Mouse (Mus musculus): ENCODE results near the gene Lcn11.

GRCm38 (mm10) chr2:25765269-25765668, 11.5 kb upstream of the Lcn11 start, which contains the start of gene Lcn3:
- TF ChIP-seq CTCF (IDR thresholded peaks at IDR 0.05 in 2 of 3, conservative IDR thresholded peaks at IDR 0.05 in 1 of 3; ENCODE audit: control insufficient read depth in 1 of 3, insufficient read depth in 1 of 3, low read depth in 2 of 3, low read length in 3 of 3, poor library complexity in 1 of 3, severe bottlenecking in 1 of 3) (no peak), USF1 (IDR thresholded peaks at IDR 0.05; ENCODE audit: low read depth, low read length) (no peak), TCF12 (IDR thresholded peaks at IDR 0.05; ENCODE audit: low read depth, low read length) (no peak), POLR2A (IDR thresholded peaks at IDR 0.05; ENCODE audit: control insufficient read depth in 1 of 2, insufficient read depth in 1 of 2, low read depth in 1 of 2, low read length in 2 of 2, poor library complexity in 1 of 2) (no peak), HCFC1 (IDR thresholded peaks at IDR 0.05; ENCODE audit: low read depth, low read length) (no peak), NELFE (IDR thresholded peaks at IDR 0.05; ENCODE audit: low read depth, low read length) (no peak), RCOR1 (IDR thresholded peaks at IDR 0.05; ENCODE audit: low read depth, low read length) (no peak), GATA1 (IDR thresholded peaks at IDR 0.05; ENCODE audit: low read depth, low read length) (no peak), ZNF384 (IDR thresholded peaks at IDR 0.05; ENCODE audit: low read depth, low read length) (no peak), UBTF (IDR thresholded peaks at IDR 0.05; ENCODE audit: borderline replicate concordance, insufficient read depth, low read depth, low read length) (no peak), MAX (IDR thresholded peaks at IDR 0.05; ENCODE audit: low read length) (no peak), E2F4 (IDR thresholded peaks at IDR 0.05; ENCODE audit: borderline replicate concordance, low read depth, low read length) (no peak), CHD2 (IDR thresholded peaks at IDR 0.05; ENCODE audit: low read length) (no peak), ELF1 (IDR thresholded peaks at IDR 0.05; ENCODE audit: low read depth, low read length) (no peak)

Measured in MEL (cell line).